Mouse (Mus musculus) ES-Bruce4 (cell line): ENCODE measurements around the gene Insc.

ENCODE experiments used
- CTCF ChIP-seq: IDR thresholded peaks from one replicate; pipeline ENCODE4 v1.8.1; 2011; ENCODE audit warnings: low read depth, low read length
- EP300 ChIP-seq: IDR thresholded peaks from 2 replicates; pipeline ENCODE4 v1.6.1; 2011; ENCODE audit warnings: low read depth, low read length; ENCODE audit not compliant: insufficient read depth

GRCm38 (mm10) chr7:114892618-114893257, 149.2 kb downstream of the Insc start:
- no peak for TF ChIP-seq CTCF
- TF ChIP-seq EP300 = no peak
